Mouse (Mus musculus): ENCODE results near the gene Slc30a2.
A peak's percentile ranks its signal among the peaks of the same experiment; 100 is the strongest.
"Not testable (repeated sequence)": the region's sequence is repeated elsewhere in the genome, so short reads cannot be mapped to it uniquely, and the experiment has no call there.

Slc30a2 gene

DNA sequence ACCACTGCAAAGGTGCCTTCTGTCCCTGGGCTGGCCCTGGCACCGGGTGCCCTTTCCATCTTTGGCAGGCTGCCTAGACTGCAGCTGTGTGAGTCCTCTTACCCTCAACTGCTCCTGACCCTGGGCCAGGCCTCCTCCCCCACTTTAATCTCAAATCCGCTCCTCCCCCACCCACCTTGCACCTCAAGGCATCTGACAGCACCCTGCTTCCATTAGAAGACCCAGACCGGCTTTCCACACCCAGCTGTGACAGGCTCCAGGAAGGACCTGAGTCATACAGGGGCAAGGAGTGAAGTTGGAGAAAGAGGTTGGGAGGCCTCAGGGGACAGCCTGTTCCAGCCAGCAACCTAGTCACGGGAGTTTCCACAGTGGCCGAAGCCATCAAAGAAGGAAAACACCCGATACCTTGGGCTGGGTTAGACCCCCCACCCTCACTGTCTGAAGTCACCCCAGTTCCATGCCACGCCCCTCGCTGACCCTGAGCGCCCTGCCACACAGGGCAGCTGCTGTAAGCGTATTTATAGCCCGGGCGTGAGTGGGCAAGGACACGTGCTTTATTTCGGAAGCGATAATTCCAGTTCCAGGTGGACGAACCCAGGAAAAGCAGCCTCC, 13.0 kb downstream of the Slc30a2 start:
- DNase-seq (ENCODE audit: extremely low spot score, low read depth, low spot score) = no peak

DNA sequence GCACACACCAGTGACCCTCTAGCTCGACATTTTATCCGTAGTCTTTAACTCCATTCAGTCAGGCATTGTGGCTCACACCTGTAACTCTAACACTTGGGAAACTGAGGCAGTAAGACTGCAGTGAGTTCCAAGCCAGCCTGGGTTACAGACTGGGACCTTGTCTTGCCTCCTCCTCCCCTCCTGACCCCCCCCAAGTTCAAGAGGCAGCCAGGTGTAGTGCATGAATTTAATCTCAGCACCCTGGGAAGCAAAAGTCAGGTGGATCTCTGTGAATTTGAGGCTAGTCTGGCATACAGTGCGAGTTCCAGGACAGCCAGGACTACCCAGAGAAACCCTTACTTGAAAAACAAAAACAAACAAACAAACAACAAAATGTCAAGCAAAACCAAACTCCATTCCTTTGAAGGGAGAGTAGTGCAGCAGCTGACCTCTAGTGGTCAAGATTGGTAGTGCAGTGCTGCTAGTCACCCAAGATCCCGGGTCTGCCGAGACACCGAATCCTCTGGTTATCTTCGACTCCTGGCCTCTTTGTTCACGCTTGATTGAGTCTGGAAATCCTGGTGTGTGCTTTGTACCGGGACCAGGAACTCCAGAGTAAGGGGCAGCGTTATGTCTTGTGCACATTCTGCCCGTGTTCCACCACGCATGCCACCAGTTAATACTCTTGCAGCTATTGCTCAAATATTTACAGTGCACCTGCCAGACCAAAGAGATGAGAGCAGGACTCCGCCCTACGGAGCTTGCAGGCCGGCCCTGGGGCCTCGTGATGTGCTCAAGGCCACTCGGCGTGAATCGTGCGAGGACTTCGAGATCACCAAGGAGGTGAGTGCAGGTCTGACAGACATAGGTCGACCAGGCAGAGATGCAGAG, 13.8 kb downstream of the Slc30a2 start:
- DNase-seq (ENCODE audit: extremely low spot score, low read depth, low spot score) = no peak

DNA sequence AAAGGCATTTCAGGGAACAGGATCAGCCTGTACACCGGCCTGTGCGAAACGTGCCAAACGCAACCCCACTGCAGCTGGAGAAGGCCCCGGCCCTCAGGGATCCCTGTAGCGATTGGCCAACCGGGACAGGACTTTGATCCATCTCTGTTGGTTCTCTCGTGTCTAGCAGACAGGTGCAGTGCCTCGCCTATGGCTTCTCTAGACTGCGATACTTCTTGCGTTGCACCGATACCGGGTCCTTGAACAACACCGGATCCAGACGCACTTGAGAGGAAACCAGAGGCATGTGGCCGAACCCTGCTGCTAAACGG, 14.4 kb downstream of the Slc30a2 start:
- DNase-seq (ENCODE audit: extremely low spot score, low read depth, low spot score) = no peak

DNA sequence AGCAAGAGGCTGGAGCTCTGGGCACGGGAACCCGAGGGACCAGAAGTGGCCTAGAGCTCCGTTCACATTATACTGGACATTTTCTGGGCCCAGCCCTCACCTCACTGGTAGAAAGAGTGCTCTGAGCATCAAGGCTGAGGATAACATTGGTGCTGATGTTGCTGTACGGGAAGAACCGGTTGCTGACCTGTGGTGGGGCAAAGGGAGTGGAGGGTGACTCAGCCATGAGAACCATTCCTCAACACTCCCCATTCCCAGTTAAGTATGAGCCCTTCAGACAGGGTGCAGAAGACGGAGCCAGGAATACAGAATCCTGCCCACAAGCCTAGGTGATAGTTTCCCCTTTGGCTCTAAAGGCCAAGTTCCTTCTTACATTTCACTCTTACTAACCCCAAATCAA, 16.7 kb downstream of the Slc30a2 start:
- DNase-seq (ENCODE audit: extremely low spot score, low read depth, low spot score) = no peak

DNA sequence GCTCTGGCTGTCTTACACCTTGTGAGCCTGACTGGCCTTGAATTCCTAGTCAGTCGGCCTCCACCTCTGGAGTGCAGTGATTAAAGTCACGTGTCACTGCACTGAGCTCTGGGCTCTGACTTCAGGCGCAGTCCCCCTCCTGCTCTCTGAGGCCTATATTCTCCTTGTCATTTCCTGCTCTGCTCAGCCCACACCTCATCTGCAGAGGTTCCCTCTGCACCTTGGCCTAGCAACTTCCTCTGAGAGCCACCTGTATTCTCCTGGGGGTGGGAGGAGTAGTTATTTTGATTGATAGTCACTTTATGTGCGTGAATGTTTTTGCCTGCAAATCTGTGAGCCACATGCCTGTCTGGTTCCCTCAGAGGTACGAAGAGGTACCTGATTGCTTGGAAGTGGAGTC, 18.2 kb downstream of the Slc30a2 start:
- DNase-seq (ENCODE audit: extremely low spot score, low read depth, low spot score) = no peak

DNA sequence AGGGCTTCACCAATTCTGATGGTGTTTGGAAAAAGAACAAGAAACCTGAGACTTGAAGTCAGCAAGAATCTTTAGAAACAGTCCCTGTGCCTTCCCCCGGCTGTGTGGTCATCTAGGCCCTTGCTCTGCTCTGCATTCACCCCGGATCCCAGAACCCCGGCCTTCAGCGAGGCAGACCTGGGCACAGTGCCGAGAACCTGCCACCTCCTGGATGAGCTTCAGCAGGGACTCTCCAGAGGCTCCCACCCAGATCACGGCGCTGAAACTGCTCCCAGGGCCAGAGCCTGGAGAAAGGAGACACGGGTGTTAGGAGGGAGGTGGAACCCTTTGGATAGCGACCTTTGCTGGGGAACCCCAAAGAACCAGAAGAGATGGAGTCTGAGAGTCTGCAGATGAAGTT, 19.1 kb downstream of the Slc30a2 start:
- DNase-seq (ENCODE audit: extremely low spot score, low read depth, low spot score) = no peak

DNA sequence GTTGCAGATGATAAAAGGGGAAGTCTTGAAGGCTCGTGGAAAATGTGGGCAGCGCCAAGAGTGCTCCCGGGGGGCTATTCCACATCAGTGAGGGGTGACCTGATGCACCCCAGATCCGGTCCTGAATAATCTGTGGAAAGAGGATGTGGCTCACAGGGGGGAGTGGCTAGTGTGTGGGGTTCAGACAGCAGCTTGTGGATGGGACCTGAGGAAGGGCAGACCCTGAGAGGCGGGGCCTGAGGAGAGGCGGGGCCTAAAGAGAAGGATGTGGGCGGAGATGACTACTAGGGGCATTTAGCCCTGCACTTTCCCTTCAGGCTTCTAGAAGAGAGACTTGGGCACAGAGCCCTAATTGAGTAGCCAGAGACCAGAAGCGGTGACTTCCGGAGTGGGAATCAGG, 19.6 kb downstream of the Slc30a2 start:
- DNase-seq (ENCODE audit: extremely low spot score, low read depth, low spot score) = no peak

DNA sequence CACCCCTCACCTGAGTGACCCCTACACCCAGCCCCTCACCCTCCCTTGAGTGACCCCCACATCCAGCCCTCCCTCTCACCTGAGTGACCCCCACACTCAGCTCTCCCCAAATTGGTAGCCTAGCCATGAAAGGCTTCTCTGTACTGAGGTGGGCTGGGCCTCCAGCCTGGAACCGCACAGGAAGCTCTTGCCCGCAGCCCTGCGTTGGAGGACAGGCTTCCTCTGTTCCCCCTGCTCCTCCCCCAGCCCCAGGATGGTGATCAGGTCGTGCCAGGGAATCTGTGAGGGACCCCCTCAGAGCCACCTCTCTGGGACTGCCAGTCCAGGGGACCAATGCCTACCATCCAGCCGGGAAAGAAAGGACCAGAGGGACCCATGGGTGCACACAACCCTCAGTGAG, 22.3 kb downstream of the Slc30a2 start:
- DNase-seq (ENCODE audit: extremely low spot score, low read depth, low spot score) = no peak

GRCm38 (mm10) chr4:134370649-134371221, 27.8 kb downstream of the Slc30a2 start:
- DNase-seq (ENCODE audit: extremely low spot score, low read depth, low spot score) = no peak

GRCm38 (mm10) chr4:134371316-134371855, 28.4 kb downstream of the Slc30a2 start:
- no peak for DNase-seq (ENCODE audit: extremely low spot score, low read depth, low spot score)

GRCm38 (mm10) chr4:134372294-134372747, 29.3 kb downstream of the Slc30a2 start:
- DNase-seq (ENCODE audit: extremely low spot score, low read depth, low spot score) = no peak

DNA sequence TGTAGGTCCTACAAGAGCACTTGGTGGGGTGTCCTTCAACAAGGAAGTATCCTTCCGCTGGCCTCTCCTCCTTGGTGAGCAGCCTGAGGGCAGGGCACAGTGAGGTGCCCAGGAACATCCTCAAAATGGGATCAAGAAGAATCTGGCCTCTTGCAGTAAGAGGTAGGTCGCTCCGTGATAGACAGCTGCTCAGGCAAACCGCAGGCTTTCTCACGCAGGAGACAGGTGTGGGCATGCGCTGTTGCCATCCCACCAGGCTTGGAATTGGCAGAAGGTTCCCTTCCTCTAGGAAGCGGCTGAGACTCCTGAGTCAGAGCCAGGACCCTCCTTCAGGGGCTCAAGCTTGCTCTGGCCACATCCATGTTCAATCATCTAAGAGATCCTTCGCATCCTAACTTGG, 30.3 kb downstream of the Slc30a2 start:
- no peak for DNase-seq (ENCODE audit: extremely low spot score, low read depth, low spot score)

DNA sequence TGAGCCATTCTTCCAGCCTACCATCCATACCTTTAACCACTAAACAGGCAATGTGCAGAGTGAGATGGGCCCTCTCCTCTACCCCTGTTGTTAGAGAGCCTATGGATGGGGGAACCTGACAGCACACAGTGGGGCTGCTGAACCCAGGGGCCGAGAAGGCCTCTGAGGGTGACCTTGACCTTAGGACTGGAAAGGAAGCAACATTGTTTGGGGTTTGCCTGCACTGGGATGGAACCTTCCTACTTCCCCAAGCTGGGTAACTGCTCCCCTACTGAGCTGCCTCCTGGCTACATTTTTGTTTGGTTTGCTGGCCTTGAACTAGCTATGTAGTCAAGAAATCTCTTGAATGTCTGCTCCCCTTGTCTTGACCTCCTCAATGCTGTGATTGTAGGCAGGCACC, 31.3 kb downstream of the Slc30a2 start:
- no peak for DNase-seq (ENCODE audit: extremely low spot score, low read depth, low spot score)

GRCm38 (mm10) chr4:134378089-134378615, 35.2 kb downstream of the Slc30a2 start:
- DNase-seq (ENCODE audit: extremely low spot score, low read depth, low spot score) = no peak

GRCm38 (mm10) chr4:134379510-134379909, 36.5 kb downstream of the Slc30a2 start:
- DNase-seq (ENCODE audit: extremely low spot score, low read depth, low spot score) = no peak

- not testable (repeated sequence) for DNase-seq (ENCODE audit: extremely low spot score, low read depth, low spot score)
Observed at GRCm38 (mm10) chr4:134383750-134384149, 40.8 kb downstream of the Slc30a2 start, which contains the start of gene Extl1. Gene Extl1 (minus strand): TSS chr4:134383850.

- DNase-seq (ENCODE audit: extremely low spot score, low read depth, low spot score) = no peak
Observed at GRCm38 (mm10) chr4:134387268-134387667, 44.3 kb downstream of the Slc30a2 start.

- peak; percentile 69 for DNase-seq (ENCODE audit: extremely low spot score, low read depth, low spot score)
Observed at GRCm38 (mm10) chr4:134388397-134388796, 45.4 kb downstream of the Slc30a2 start.

DNA sequence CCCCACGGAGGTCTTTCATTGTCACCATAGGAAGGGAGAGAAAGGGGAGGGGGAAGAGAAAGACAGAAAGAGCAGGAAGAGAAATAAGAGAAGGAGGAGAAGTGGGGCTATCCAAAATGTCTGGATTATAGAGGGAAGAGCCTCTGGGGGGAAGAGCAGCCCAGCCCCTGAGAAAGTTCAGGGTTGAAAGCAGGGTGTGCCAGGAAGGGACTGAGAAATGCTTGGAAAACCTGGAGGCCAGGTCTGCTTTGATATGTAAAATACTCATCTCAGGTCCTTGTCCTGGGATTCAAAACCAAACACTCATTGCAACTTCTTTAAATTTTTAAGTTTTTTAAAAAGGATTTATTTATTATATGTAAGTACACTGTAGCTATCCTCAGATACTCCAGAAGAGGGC, 48.7 kb downstream of the Slc30a2 start:
- DNase-seq (ENCODE audit: extremely low spot score, low read depth, low spot score) = no peak

GRCm38 (mm10) chr4:134392595-134392994, 49.6 kb downstream of the Slc30a2 start:
- no peak for DNase-seq (ENCODE audit: extremely low spot score, low read depth, low spot score)

DNA sequence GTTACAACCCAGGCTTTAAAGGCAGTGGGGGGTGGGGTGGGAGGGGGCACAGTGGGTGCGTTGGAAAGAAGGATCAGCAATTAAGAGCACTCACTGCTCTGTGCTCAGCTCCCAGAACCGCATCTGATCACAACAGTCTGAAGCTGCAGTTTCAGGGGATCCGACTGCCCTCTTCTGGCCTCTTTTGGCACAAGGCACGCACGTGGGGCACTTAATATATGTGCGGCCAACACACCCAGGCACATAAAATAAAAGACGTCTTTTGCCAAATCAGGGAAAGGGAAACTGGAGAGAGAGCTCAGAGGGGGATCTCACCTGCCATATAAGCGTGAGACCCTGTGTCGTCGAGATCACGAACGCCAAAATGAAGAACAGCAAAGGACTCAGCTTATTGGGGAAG, 50.0 kb downstream of the Slc30a2 start:
- DNase-seq (ENCODE audit: extremely low spot score, low read depth, low spot score) = no peak

DNA sequence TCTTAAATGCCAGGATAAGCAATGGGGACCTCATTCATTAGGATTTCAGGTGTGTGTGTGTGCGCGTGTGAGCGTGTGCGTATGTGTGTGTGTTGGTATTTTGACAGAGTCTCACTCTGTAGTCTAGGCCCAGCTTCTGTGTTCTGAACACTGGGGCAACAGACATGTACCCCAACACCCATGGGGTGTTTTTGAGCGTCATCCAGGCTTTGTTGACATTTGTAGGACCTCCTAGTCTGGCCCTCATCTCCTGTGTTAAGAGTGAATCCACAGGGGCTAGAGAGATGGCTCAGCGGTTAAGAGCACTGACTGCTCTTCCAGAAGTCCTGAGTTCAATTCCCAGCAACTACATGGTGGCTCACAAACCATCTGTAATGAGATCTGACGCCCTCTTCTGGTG, 52.2 kb downstream of the Slc30a2 start:
- DNase-seq (ENCODE audit: extremely low spot score, low read depth, low spot score) = no peak

Data from hindlimb bud, embryonic 11.5 days (tissue).